Mouse (Mus musculus): ENCODE data around the gene Ncs1. TPM values are rescaled to one million over a fixed set of nuclear protein-coding genes. Genes with fewer than 3 reads are reported as not detected.

Ncs1 gene
- polyA plus RNA-seq, 1 experiment from 2014 or later, result 153 TPM

- no peak for ATAC-seq (ENCODE audit: low read depth)
- Histone ChIP-seq H3K27me3 (no peaks in the 10 kb centered on the region), H3K27ac (replicated peaks) (no peak overlapping the region), H3K36me3 (peaks cover 74% of the 10 kb centered on the region), H3K9ac (no peak overlapping the region), H3K4me3 (no peak overlapping the region), H3K9me3 (no peaks in the 10 kb centered on the region), H3K4me1 (replicated peaks) (peaks cover 15% of the 10 kb centered on the region), H3K4me2 (no peak overlapping the region)
- 48% methylated on average over 7 of the region's 7 CpGs for WGBS
Measured at GRCm38 (mm10) chr2:31282266-31282665, 36.6 kb downstream of the Ncs1 start.

DNA sequence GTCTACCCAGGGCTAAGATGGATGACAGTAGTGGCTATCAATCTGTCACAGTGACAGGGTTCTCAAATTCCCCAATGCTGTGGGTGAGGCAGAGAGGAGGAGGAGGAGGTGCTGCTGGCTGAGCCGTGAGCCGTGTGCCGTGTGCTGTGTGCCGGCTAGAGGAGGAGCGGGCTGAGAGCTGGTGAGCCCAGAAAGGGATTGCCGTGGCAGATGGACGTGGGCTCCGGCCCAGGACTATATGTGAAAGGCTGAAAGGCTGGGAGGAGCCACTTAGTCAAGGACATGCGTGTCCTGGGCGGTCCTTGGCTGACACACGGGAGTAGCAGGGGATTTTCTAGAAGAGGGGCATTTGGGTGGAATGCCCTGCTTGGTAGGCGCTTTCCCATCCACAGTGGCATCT, 37.3 kb downstream of the Ncs1 start:
- 93% methylated on average over 12 of the region's 12 CpGs for WGBS
- no peak overlapping the region for H3K4me2 ChIP-seq
- peaks cover 10% of the 10 kb centered on the region for H3K4me1 ChIP-seq (replicated peaks)
- H3K36me3 ChIP-seq, result peaks cover 74% of the 10 kb centered on the region
- H3K9me3 ChIP-seq, result no peaks in the 10 kb centered on the region
- H3K9ac ChIP-seq, result no peak overlapping the region
- H3K27me3 ChIP-seq, result no peaks in the 10 kb centered on the region
- H3K27ac ChIP-seq (replicated peaks), result no peak overlapping the region
- H3K4me3 ChIP-seq, result no peak overlapping the region
- ATAC-seq (ENCODE audit: low read depth), result no peak

- Histone ChIP-seq H3K4me1 (replicated peaks) (no peaks in the 10 kb centered on the region), H3K27ac (replicated peaks) (no peak overlapping the region), H3K27me3 (no peaks in the 10 kb centered on the region), H3K4me2 (no peak overlapping the region), H3K4me3 (no peak overlapping the region), H3K36me3 (peaks cover 91% of the 10 kb centered on the region), H3K9ac (no peak overlapping the region), H3K9me3 (no peaks in the 10 kb centered on the region)
- WGBS, result 96% methylated on average over 5 of the region's 5 CpGs
- no peak for ATAC-seq (ENCODE audit: low read depth)
Measured at GRCm38 (mm10) chr2:31284531-31284930, 38.9 kb downstream of the Ncs1 start.

DNA sequence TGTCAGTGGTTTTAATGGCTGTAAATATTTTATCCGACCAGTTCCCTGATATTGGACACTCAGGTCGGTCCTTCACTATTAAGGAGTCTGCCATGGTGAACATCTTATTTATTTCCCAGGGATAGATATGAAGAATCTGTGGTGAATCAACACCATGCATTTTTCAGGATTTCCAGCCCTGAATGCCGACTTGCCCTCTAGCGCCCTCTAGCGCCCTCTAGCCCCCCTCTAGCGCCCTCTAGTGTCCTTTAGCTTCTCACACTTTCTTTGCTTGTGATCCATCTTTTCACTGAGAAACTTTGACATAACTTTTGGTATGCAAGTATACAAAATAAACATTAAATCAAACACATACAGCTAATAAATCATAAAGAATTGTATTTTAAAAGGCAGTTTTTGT, 45.8 kb downstream of the Ncs1 start:
- 9% methylated on average over 6 of the region's 6 CpGs for WGBS
- H3K4me2 ChIP-seq, result no peak overlapping the region
- H3K27me3 ChIP-seq, result no peaks in the 10 kb centered on the region
- no peaks in the 10 kb centered on the region for H3K4me1 ChIP-seq (replicated peaks)
- no peak overlapping the region for H3K27ac ChIP-seq (replicated peaks)
- peaks cover 68% of the 10 kb centered on the region for H3K36me3 ChIP-seq
- H3K9ac ChIP-seq, result no peak overlapping the region
- H3K9me3 ChIP-seq, result no peaks in the 10 kb centered on the region
- ATAC-seq (ENCODE audit: low read depth), result no peak
- no peak overlapping the region for H3K4me3 ChIP-seq

GRCm38 (mm10) chr2:31294985-31295384, 49.4 kb downstream of the Ncs1 start:
- Histone ChIP-seq H3K27me3 (no peaks in the 10 kb centered on the region), H3K27ac (replicated peaks) (no peak overlapping the region), H3K9me3 (no peaks in the 10 kb centered on the region), H3K36me3 (peaks cover 34% of the 10 kb centered on the region), H3K9ac (no peak overlapping the region), H3K4me2 (no peak overlapping the region), H3K4me3 (no peak overlapping the region), H3K4me1 (replicated peaks) (peaks cover 11% of the 10 kb centered on the region)
- no peak for ATAC-seq (ENCODE audit: low read depth)
- WGBS, result 1% methylated on average over 4 of the region's 4 CpGs

GRCm38 (mm10) chr2:31296395-31296794, 50.8 kb downstream of the Ncs1 start:
- Histone ChIP-seq H3K4me1 (replicated peaks) (peaks cover 11% of the 10 kb centered on the region), H3K4me3 (no peak overlapping the region), H3K27me3 (no peaks in the 10 kb centered on the region), H3K27ac (replicated peaks) (no peak overlapping the region), H3K9me3 (no peaks in the 10 kb centered on the region), H3K36me3 (peaks cover 28% of the 10 kb centered on the region), H3K9ac (no peak overlapping the region), H3K4me2 (no peak overlapping the region)
- ATAC-seq (ENCODE audit: low read depth), result no peak
- WGBS, result 86% methylated on average over 6 of the region's 6 CpGs

DNA sequence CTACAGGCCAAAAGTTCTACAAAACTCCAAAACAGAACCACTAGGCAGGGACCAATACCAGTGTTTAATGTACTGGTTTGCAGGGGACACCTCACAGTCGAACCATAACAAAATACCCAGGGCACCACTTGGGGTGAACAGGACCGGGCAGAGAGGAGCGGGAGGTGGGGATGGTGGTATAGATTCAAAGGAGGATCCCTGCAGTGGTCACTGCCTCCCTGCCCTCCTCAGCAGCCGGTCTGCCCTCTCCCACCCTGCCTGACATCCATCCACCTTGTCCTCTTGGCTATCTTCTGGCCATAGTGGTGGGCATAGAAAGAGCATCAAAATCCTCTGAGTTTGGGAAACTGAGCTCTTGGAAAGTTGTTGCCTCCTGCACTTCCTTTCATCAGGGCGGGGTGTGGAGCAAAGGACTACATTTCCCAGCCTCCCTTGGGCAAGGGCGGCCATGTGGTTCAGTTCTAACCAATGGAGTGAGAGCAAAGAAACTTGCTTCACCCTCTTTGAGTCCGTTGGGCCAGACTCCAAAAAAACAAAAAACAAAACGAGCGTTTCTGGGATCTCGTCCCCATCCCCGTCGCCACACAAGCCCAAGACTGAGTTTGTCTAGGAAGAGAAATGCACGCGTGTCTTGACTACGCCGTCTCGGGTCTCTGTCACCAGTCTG, 52.1 kb downstream of the Ncs1 start:
- H3K4me2 ChIP-seq, result peak overlapping the region; percentile 57
- H3K4me1 ChIP-seq (replicated peaks), result peaks cover 11% of the 10 kb centered on the region
- H3K36me3 ChIP-seq, result peaks cover 21% of the 10 kb centered on the region
- H3K4me3 ChIP-seq, result peak overlapping the region; percentile 42
- ATAC-seq (ENCODE audit: low read depth), result peak; percentile 83
- no peaks in the 10 kb centered on the region for H3K27me3 ChIP-seq
- H3K9me3 ChIP-seq, result no peaks in the 10 kb centered on the region
- H3K9ac ChIP-seq, result peak overlapping the region; percentile 64
- WGBS, result 5% methylated on average over 17 of the region's 17 CpGs
- no peak overlapping the region for H3K27ac ChIP-seq (replicated peaks)

DNA sequence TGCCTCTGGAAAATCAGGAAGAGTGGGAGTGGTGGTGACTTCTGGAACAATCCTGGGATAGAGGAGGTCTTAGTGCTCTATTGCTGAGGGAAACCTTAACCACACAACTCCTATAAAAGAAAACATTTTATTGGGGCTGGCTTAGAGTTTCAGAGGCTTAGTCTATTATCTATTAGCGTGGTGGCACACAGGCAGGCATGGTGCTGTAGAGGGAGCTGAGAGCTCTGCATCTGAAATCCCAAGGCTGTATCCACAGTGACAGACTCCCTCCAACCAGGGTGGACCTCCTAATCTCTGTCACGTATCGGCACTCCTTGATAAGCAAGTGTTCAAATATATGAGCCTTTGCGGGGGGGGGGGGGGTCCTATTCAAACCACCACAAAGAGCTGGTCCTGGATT, 53.2 kb downstream of the Ncs1 start:
- Histone ChIP-seq H3K9me3 (no peaks in the 10 kb centered on the region), H3K4me2 (peak overlapping the region; percentile 57; the same call in 1 of the 2 replicates), H3K36me3 (peaks cover 11% of the 10 kb centered on the region), H3K27ac (replicated peaks) (no peak overlapping the region), H3K4me1 (replicated peaks) (peaks cover 11% of the 10 kb centered on the region), H3K27me3 (no peaks in the 10 kb centered on the region), H3K9ac (no peak overlapping the region), H3K4me3 (no peak overlapping the region)
- 45% methylated on average over 4 of the region's 4 CpGs for WGBS
- 0 out of 2 replicates have a peak, but pooled peaks have one; percentile 19 for ATAC-seq (ENCODE audit: low read depth)

- H3K4me3 ChIP-seq, result no peak overlapping the region
- no peak overlapping the region for H3K9ac ChIP-seq
- H3K9me3 ChIP-seq, result no peaks in the 10 kb centered on the region
- ATAC-seq (ENCODE audit: low read depth), result no peak
- 27% methylated on average over 4 of the region's 4 CpGs for WGBS
- peaks cover 11% of the 10 kb centered on the region for H3K4me1 ChIP-seq (replicated peaks)
- H3K36me3 ChIP-seq, result peaks cover 7% of the 10 kb centered on the region
- no peak overlapping the region for H3K27ac ChIP-seq (replicated peaks)
- no peak overlapping the region for H3K4me2 ChIP-seq
- no peaks in the 10 kb centered on the region for H3K27me3 ChIP-seq
Measured at GRCm38 (mm10) chr2:31299266-31299665, 53.6 kb downstream of the Ncs1 start.

GRCm38 (mm10) chr2:31299996-31300395, 54.4 kb downstream of the Ncs1 start:
- no peak overlapping the region for H3K4me2 ChIP-seq
- ATAC-seq (ENCODE audit: low read depth), result no peak
- H3K27me3 ChIP-seq, result no peaks in the 10 kb centered on the region
- no peak overlapping the region for H3K27ac ChIP-seq (replicated peaks)
- 82% methylated on average over 10 of the region's 10 CpGs for WGBS
- no peaks in the 10 kb centered on the region for H3K9me3 ChIP-seq
- peaks cover 11% of the 10 kb centered on the region for H3K4me1 ChIP-seq (replicated peaks)
- H3K9ac ChIP-seq, result no peak overlapping the region
- H3K4me3 ChIP-seq, result no peak overlapping the region
- H3K36me3 ChIP-seq, result peaks cover 3% of the 10 kb centered on the region; the same call in 1 of the 2 replicates

- Histone ChIP-seq H3K4me3 (no peak overlapping the region), H3K27ac (replicated peaks) (no peak overlapping the region), H3K4me1 (replicated peaks) (peaks cover 9% of the 10 kb centered on the region), H3K9me3 (no peaks in the 10 kb centered on the region), H3K36me3 (no peaks in the 10 kb centered on the region), H3K4me2 (no peak overlapping the region), H3K27me3 (no peaks in the 10 kb centered on the region), H3K9ac (no peak overlapping the region)
- ATAC-seq (ENCODE audit: low read depth), result no peak
- WGBS, result 83% methylated on average over 9 of the region's 9 CpGs
Measured at GRCm38 (mm10) chr2:31303177-31303576, 57.6 kb downstream of the Ncs1 start.

- Histone ChIP-seq H3K9me3 (no peaks in the 10 kb centered on the region), H3K4me2 (no peak overlapping the region), H3K9ac (no peak overlapping the region), H3K27ac (replicated peaks) (no peak overlapping the region), H3K27me3 (no peaks in the 10 kb centered on the region), H3K4me1 (replicated peaks) (no peaks in the 10 kb centered on the region), H3K36me3 (no peaks in the 10 kb centered on the region), H3K4me3 (no peak overlapping the region)
- no peak for ATAC-seq (ENCODE audit: low read depth)
- 86% methylated on average over 9 of the region's 9 CpGs for WGBS
Measured at GRCm38 (mm10) chr2:31304191-31304590, 58.6 kb downstream of the Ncs1 start.

Measured in neural tube, embryonic 13.5 days (tissue).